ENCODE assay signal across 8 mouse cellular contexts in genomic region chr15:37006475-37007164, GRCm38 (mm10). TPM values are rescaled to one million over a fixed set of nuclear protein-coding genes. Genes with fewer than 3 reads are reported as not detected.
DNase-seq lines count a peak whose midpoint lies in the region; ATAC-seq lines count a peak whose summit lies in the region.

No protein-coding gene starts in this region.

- H3K4me3 ChIP-seq in kidney, embryonic 15.5 days (replicated peaks), result peak overlapping the region; percentile 98
- H3K4me3 ChIP-seq in kidney, embryonic 16.5 days (ENCODE audit: low read length), result peak overlapping the region; percentile 93

- DNase-seq in kidney, adult 9 months, result no peak
- DNase-seq in brain, adult 2 months (ENCODE audit: low read depth, low spot score), result peak; percentile 43
- DNase-seq in gastrocnemius, adult 8-10 months (ENCODE audit: low spot score in 2 of 2), result peak; percentile 22 to 28
- DNase-seq in lung, postnatal 36 days, result peak; percentile 63
- peak; percentile 53 for DNase-seq in skeletal muscle tissue, adult 2 months (ENCODE audit: low read depth, low spot score)
- no peak for DNase-seq in right cerebral cortex, adult 2 months (ENCODE audit: low spot score in 2 of 2)

- peak overlapping the region; percentile 96 for H3K27ac ChIP-seq in kidney, embryonic 15.5 days
- peak overlapping the region; percentile 96 for H3K27ac ChIP-seq in kidney, embryonic 16.5 days (ENCODE audit: low read length)

- H3K4me1 ChIP-seq in kidney, embryonic 15.5 days, result peaks cover 20% of the 10 kb centered on the region
- H3K4me1 ChIP-seq in kidney, embryonic 16.5 days (ENCODE audit: insufficient read depth, low read length), result peaks cover 24% of the 10 kb centered on the region

- H3K9me3 ChIP-seq in kidney, embryonic 15.5 days (replicated peaks), result no peaks in the 10 kb centered on the region
- no peaks in the 10 kb centered on the region for H3K9me3 ChIP-seq in kidney, embryonic 16.5 days (ENCODE audit: low read length)

- H3K9ac ChIP-seq in kidney, embryonic 15.5 days, result peak overlapping the region; percentile 100
- H3K9ac ChIP-seq in kidney, embryonic 16.5 days (replicated peaks; ENCODE audit: low read length), result peak overlapping the region; percentile 98

- H3K27me3 ChIP-seq in kidney, embryonic 15.5 days, result no peaks in the 10 kb centered on the region
- no peaks in the 10 kb centered on the region for H3K27me3 ChIP-seq in kidney, embryonic 16.5 days (ENCODE audit: insufficient read depth, low read length)

- peaks cover 24% of the 10 kb centered on the region for H3K36me3 ChIP-seq in kidney, embryonic 15.5 days
- H3K36me3 ChIP-seq in kidney, embryonic 16.5 days (ENCODE audit: insufficient read depth, low read length), result peaks cover 12% of the 10 kb centered on the region

- WGBS in kidney, embryonic 15.5 days, result under 1% methylated on average over 48 of the region's 48 CpGs
- under 1% methylated on average over 26 of the region's 48 CpGs for WGBS in kidney, embryonic 16.5 days

- ATAC-seq in kidney, embryonic 15.5 days (replicated peaks; ENCODE audit: low FRiP score), result peak; percentile 59
- ATAC-seq in kidney, embryonic 16.5 days (ENCODE audit: low FRiP score, low TSS enrichment), result peak; percentile 49

- H3K4me2 ChIP-seq in kidney, embryonic 15.5 days, result peak overlapping the region; percentile 62
- H3K4me2 ChIP-seq in kidney, embryonic 16.5 days (replicated peaks; ENCODE audit: low read depth, low read length), result peak overlapping the region; percentile 55

RNA-seq across cellular contexts. Expression of gene Zfp706, which starts 1.0 kb away (rescaled TPM):
- 428 and 495 TPM in 2 replicates for polyA plus RNA-seq in kidney, embryonic 15.5 days (2015; fragmentation: Nextera tagmentation; extraction: Ambion mirVana)
- 100 to 1,000 TPM; 111 to 117 (median 113) TPM for total RNA-seq in gastrocnemius, adult 8-10 months (2022)
- polyA plus RNA-seq in kidney, embryonic 16.5 days (2015; fragmentation: Nextera tagmentation; extraction: Ambion mirVana), result 403 and 418 TPM in 2 replicates

Comparison
In these comparisons a context has a peak if more than half of its experiments do, and no peak if none do; other contexts are left out.
1. DNase-seq: peak in brain, adult 2 months (single experiment), gastrocnemius, adult 8-10 months (2 of 2), lung, postnatal 36 days (single experiment) and skeletal muscle tissue, adult 2 months (single experiment); none in kidney, adult 9 months (single experiment) and right cerebral cortex, adult 2 months (0 of 2).